Mouse (Mus musculus): Measurements from ENCODE around the gene Cdadc1.
"Not testable (repeated sequence)": the region's sequence is repeated elsewhere in the genome, so short reads cannot be mapped to it uniquely, and the experiment has no call there.

Gene Cdadc1

DNA sequence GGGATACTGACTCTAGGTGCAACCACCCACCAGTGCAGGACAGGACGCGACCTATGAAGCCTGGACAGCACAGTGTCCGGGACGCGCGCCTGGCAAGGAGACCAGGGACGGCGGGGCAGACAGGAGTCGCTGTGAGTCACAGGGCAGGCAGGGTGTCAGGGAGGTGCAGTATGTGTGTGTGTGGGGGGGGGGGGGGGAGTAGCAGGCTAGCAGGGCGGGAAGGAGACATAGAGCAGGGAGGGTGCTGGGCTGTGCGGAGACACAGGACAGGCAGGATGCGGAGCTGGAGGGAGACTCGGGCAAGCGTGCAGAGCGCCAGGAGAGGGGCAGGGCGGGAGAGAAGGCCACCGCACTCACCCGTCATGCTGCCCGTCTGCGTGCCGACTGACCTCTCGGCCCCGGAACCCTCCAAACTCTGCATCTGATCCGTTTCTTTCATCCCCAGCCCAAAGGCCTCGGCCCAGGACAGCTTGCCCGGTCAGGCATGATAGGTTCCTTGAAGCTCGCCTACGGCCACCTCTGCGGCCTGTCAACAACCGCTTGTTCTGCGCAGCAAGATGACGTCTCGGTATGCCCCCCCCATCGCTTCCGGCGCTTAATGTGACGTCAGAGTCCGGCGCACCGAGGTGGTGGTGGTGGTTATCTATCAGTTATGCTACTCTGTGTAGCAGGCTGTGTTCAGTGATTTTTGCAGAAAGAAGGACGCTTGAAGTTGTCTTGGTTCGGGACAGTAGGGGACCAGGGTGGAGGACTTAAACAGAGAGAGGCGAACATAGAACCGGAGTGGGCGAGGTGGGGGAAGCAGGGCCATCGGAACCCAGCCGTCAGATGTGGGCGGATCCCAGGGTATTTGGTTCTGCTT is at the start of gene Cdadc1:
TSS of gene Cdadc1 (minus strand) at position 562 of the 862 bp plus-strand sequence.
- DNase-seq = peak; percentile 92 to 97

GRCm38 (mm10) chr14:59646826-59647697 is 49.3 kb upstream of the Cdadc1 start:
- no peak for DNase-seq

GRCm38 (mm10) chr14:59644896-59645295 is 47.1 kb upstream of the Cdadc1 start:
- no peak for DNase-seq

- no peak for DNase-seq
These were observed 46.4 kb upstream of the Cdadc1 start for GRCm38 (mm10) chr14:59644166-59644565.

- no peak for DNase-seq
These were observed 45.8 kb upstream of the Cdadc1 start for GRCm38 (mm10) chr14:59643582-59643981.

GRCm38 (mm10) chr14:59641856-59642255 is 44.1 kb upstream of the Cdadc1 start:
- no peak for DNase-seq

DNA sequence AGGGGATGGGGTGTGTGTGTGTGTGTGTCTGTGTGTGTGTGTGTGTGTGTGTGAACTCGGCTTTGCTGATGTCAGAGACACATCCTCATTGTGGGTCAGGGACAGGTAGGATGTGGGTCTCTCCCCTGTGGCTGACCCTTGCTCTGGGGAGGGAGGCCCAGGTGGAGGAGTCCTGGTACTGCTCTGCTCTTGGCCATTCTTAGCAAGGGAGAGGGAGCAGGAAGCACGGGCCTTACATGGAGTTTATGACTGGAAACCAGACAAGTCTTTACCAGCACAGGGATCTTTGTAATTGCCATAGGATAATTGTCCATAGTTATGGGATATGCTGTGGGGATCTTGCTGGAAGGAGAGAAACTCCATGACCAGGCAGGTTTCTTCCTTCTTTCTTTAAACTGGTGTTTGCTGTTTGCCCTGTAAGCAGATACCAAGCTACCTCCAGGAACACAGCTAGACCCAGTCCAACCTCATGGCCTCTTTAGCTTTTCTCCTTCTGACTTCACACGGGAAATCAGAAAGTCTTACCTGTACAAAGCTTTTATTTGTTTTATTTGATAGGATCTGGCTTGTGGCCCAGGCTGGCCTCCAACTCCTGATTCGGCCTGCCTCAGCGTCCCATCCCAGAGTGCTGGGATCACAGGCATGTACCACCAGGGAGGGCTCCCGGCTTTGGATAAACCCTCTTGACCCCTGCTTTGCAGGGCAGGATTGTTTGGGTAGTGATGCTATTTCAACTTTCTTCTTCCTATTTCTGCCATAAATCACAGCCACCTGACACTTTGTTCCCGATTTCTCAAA is 41.3 kb upstream of the Cdadc1 start:
- no peak for DNase-seq

DNA sequence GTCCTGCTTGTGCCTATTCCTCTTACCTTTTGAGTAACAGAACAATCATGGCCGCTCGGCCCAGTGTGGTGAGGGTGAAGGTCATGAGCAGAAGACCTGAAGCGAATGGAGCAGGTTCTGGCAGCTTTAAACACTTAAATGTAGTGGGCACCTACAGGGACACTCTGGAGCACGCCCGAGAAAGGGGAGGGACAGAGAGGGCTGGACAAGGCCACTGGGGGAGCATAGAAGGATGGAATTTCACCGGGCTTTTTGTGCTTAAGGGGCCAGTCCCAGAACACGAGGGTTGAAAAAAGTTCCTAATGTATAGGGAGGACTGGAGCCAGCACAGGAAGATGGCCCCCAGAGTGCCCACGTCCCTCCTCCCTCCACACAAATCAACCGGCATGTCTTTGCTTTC is 36.2 kb upstream of the Cdadc1 start:
- DNase-seq = no peak

DNA sequence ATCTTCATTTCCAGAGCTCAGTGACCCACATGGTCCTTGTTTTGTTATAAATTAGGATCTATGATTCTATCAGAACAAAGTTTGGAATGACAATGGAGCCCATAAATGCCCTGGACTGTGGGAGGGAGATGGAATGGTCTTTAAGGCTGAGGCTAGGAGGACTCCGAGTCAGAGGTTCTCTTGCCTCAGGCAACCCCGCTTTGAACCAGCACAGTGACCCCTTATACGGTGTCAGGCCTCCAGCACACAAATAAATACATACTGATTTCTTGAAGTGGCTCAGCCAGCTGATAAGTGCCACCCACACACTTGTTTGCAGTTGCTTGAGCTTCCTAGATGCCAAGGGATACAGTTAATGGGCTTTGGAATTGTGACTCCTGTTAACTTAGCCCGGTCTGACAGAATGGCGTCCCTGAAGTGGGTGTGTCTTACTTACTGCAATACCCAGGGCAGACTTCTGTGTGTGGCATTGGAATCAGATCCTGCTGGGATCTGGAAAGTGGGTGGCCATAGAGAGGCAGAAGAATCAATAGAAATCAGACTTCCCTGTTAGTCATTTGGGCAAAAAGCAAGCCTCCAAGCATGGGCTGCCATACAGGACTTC is 35.6 kb upstream of the Cdadc1 start:
- no peak for DNase-seq

DNA sequence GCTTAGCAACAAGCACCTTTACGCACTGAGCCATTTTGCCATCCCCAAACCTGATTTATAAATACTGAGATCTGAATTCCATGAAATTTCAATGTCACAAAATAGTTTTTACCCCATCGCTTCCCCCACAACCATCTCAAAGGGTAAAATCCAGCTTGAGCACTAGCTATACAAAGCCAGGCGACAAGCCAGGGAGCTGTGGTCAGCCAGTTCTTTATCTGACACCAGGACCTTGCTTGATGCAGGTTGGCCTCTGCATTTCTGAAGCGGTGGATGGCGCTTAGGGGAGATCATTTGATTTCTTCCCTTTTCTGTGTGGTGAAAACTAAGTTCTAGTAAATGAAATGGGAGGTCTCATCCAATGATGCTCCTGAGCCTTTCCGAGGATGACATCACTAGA is 34.3 kb upstream of the Cdadc1 start:
- DNase-seq = no peak

DNA sequence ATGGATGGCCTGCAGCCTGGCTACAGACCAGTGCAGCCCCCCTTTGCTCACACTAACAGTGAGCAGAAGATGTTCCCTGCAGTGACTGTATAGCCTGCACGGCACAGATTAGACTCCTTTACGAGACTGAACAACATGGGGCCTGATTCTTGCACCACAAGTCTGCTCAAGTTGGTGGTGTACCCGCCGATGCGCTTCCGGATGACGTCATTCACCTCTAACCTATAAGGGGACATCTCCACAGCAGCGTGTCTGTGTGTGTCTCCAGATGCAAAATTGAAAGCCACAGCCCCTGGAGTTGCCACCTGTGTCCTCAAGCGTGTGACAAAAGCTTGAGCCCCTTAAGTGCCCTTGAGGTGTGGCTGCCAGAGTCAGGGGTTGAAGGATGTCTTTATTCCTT is 32.3 kb upstream of the Cdadc1 start:
- DNase-seq = no peak

DNA sequence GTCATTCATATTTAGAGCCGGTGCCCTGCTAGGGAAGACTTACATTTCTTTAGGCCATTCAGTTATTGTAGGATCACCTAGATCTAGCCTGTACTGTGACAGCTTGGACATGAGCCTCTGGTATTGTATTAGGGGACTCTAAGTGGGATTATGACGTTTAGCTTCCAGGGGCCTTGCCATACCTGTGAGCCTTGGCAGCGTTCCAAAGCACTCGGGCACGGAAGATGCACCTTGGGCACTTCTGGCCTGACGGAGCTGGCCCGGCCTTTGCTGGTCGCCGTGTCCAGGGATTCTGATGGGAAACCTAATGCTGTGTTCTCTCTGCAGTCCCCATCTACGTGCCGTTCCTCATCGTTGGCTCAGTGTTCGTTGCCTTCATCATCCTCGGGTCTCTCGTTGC is 31.5 kb upstream of the Cdadc1 start:
- DNase-seq = no peak

- no peak for DNase-seq
These were observed 30.1 kb upstream of the Cdadc1 start for GRCm38 (mm10) chr14:59627823-59628222.

- no peak for DNase-seq
These were observed 29.5 kb upstream of the Cdadc1 start for GRCm38 (mm10) chr14:59627142-59627680.

- DNase-seq = peak in 1 of 2 experiments; percentile 11
These were observed 29.0 kb upstream of the Cdadc1 start for GRCm38 (mm10) chr14:59626711-59627110.

DNA sequence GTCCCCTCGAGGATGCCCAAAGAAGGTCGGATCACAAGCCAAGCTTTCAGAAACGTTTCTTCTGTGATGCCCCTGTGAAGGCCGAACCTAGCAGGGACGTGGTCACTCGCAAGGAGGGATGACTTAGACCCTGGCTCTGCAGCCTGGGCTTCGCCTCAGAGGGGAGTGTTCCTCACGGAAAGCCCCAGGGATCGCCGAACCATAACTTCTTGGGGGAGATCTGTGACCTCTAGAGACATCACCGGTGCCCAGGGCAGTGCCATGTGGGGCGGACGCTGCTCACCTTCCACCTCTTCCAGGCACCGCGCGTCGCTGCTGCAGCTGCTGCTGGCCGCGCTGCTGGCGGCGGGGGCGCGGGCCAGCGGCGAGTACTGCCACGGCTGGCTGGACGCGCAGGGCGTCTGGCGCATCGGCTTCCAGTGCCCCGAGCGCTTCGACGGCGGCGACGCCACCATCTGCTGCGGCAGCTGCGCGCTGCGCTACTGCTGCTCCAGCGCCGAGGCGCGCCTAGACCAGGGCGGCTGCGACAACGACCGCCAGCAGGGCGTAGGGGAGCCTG is 28.1 kb upstream of the Cdadc1 start:
- no peak for DNase-seq

GRCm38 (mm10) chr14:59625158-59625805 is 27.5 kb upstream of the Cdadc1 start, which contains the start of gene Shisa2:
Gene Shisa2, plus strand, starts transcription at chr14:59625308.
- peak; percentile 53 to 55 for DNase-seq

DNA sequence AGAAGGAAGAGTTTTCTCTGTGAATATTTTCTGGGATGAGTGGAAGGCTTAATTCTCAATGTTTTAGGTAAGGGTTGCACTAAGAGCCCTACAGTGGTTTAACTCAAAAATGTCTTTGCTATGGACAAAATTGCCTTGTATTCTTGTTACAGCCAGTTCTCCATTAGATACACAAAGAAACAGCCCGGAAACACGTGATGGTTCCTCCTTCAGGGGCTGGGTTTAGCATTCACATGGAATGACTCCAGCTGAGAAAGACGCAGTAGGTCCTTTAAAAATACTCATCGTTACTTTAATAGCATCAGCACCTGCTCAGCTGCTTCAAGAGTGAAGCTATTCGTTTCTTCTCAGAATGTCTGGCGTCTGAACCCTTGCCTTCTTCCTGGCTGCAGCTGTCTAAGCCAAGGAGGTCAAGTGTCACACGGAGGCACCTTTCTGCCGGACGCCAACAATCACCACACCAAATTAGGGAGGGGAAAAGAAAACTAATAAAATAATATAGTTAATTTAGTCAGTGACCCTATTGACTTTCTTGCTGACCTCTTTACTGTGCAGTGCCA is 26.6 kb upstream of the Cdadc1 start:
- no peak for DNase-seq

DNA sequence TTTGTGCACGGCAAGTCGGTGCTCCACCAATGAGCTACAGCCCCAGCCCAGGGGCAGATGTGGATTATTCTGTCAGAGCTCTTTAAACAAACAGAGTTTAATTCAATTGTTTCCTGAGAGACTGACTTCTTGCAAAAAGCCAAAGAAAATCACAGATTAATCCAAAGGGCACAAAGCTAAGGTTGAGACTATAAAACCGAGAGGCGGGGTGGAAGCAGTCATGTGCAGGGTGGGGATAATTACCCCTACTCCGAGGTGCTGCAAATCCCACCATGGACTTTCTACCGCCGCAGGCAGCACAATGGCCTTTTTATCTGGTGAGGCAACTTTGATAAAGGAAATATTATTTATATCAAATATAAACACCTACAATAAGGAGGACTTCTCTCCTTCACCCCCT is 19.0 kb upstream of the Cdadc1 start:
- no peak for DNase-seq

DNA sequence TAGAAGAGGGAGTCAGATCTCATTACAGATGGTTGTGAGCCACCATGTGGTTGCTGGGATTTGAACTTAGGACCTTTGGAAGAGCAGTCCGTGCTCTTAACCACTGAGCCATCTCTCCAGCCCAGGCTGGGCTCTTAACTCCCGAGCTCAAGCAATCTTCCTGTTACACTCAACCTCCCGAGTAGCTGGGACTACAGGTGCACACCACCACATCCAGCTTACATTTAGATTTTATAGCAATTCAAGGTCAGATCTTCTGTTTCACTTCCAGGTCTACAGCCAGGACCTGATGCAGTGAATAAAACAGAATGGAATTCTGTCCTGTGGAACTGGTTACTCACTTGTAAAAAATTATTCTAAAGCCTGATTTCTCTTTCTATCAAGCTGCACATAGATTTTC is 16.4 kb upstream of the Cdadc1 start:
- not testable (repeated sequence) for DNase-seq

Measured in kidney, adult 8-10 months (tissue).